Mouse (Mus musculus) heart, embryonic 14.5 days (tissue): ENCODE data around the gene Gm3115. TPM values are rescaled to one million over a fixed set of nuclear protein-coding genes. Genes with fewer than 3 reads are reported as not detected.
"Not testable (repeated sequence)": the region's sequence is repeated elsewhere in the genome, so short reads cannot be mapped to it uniquely, and the experiment has no call there.

Experiments used
- ATAC-seq: fragments of 200-750 bp; cut with Nextera tagmentation; 2 replicates; pipeline ENCODE4 v1.8.0; 2017; ENCODE audit warnings: low read depth, moderate TSS enrichment; ENCODE audit not compliant: insufficient number of reproducible peaks, insufficient read depth, low FRiP score
- H3K27ac ChIP-seq, 2 experiments: fragments of 200-500 bp in 1 of 2; fragments of 300-500 bp in 1 of 2; sonication (generic) in 1 of 2; replicated peaks in 1 of 2; 2 replicates each; pipeline ENCODE4 v1.5.1; 2012 to 2014; ENCODE audit warnings: low read depth in 2 of 2, low read length in 2 of 2, control low read depth in 1 of 2, mild to moderate bottlenecking in 1 of 2, mixed read lengths in 1 of 2; ENCODE audit not compliant: control insufficient read depth in 1 of 2, insufficient read depth in 1 of 2
- H3K27me3 ChIP-seq: fragments of 300-500 bp; sonication (generic); 2 replicates; pipeline ENCODE4 v1.6.1; 2014; ENCODE audit warnings: mild to moderate bottlenecking, low read length, control low read depth; ENCODE audit not compliant: control insufficient read depth, insufficient read depth
- H3K36me3 ChIP-seq: fragments of 300-500 bp; sonication (generic); 2 replicates; pipeline ENCODE4 v1.6.1; 2014; ENCODE audit warnings: mild to moderate bottlenecking, control low read depth, low read length, mixed read lengths; ENCODE audit not compliant: control insufficient read depth, insufficient read depth
- H3K4me1 ChIP-seq, 2 experiments: fragments of 200-500 bp in 1 of 2; fragments of 300-500 bp in 1 of 2; sonication (generic) in 1 of 2; 2 replicates each; pipeline ENCODE4 v1.6.1; 2012 to 2014; ENCODE audit warnings: low read length in 2 of 2, control low read depth in 1 of 2, mixed read lengths in 1 of 2; ENCODE audit not compliant: control insufficient read depth in 2 of 2, insufficient read depth in 2 of 2
- H3K4me2 ChIP-seq: fragments of 300-500 bp; sonication (generic); 2 replicates; pipeline ENCODE4 v1.6.1; 2014; ENCODE audit warnings: mild to moderate bottlenecking, low read length
- H3K4me3 ChIP-seq, 2 experiments: fragments of 200-500 bp in 1 of 2; fragments of 300-500 bp in 1 of 2; sonication (generic) in 1 of 2; 2 replicates each; pipeline ENCODE4 v1.5.1; 2012 to 2014; ENCODE audit warnings: low read length in 2 of 2, mild to moderate bottlenecking in 2 of 2, control low read depth in 1 of 2, low read depth in 1 of 2, moderate library complexity in 1 of 2; ENCODE audit not compliant: control insufficient read depth in 1 of 2, insufficient read depth in 1 of 2
- H3K9ac ChIP-seq: fragments of 300-500 bp; sonication (generic); 2 replicates; pipeline ENCODE4 v1.6.1; 2014; ENCODE audit warnings: mild to moderate bottlenecking, low read length
- H3K9me3 ChIP-seq: fragments of 300-500 bp; sonication (generic); 2 replicates; pipeline ENCODE4 v1.6.1; 2016; ENCODE audit warnings: low read length, control low read depth; ENCODE audit not compliant: control insufficient read depth
- WGBS: fragments of 180-500 bp; shearing (Covaris S2); extraction: QIAGEN DNeasy Blood & Tissue Kit; methylation state at CpG from one replicate; pipeline ENCODE4 v1.1.7; 2014; 5-methylcytosine and 5-hydroxymethylcytosine counted together
- polyA plus RNA-seq: library from polyadenylated mRNA; unstranded; fragments of >200 nt; fragmentation: Nextera tagmentation; extraction: Ambion mirVana; gene quantifications from 2 replicates; pipeline ENCODE4 v1.2.1, GENCODE M21; 2014

Gm3115 gene
- polyA plus RNA-seq, result not detected in 2 replicates

DNA sequence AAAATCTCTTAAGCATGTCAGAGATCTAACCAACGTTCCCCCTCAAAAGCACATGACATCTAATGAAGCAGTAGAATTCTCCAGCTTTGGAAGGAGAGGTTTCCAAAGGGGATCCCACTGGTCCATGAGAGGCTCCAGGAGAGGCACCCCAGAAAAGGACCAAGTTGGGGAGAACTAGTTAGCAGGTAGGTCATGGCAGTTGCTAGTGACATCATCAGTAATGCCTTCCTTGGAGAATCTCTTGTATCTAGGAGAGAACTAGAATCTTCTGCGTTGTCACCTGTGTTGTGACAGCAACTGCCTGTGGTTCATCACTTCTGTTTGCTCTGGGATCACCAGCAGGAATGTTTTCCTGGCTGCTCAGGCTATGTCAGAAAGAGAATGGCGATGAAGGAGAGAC, at the start of gene Gm3115:
Gene Gm3115, plus strand, starts transcription at position 301 of the 400 bp plus-strand sequence.
- not testable (repeated sequence) for H3K4me2 ChIP-seq, H3K36me3 ChIP-seq, H3K4me3 ChIP-seq, ATAC-seq, H3K9me3 ChIP-seq, H3K27ac ChIP-seq, H3K27me3 ChIP-seq, H3K4me1 ChIP-seq, H3K9ac ChIP-seq
- 60% methylated on average over 3 of the region's 3 CpGs for WGBS

DNA sequence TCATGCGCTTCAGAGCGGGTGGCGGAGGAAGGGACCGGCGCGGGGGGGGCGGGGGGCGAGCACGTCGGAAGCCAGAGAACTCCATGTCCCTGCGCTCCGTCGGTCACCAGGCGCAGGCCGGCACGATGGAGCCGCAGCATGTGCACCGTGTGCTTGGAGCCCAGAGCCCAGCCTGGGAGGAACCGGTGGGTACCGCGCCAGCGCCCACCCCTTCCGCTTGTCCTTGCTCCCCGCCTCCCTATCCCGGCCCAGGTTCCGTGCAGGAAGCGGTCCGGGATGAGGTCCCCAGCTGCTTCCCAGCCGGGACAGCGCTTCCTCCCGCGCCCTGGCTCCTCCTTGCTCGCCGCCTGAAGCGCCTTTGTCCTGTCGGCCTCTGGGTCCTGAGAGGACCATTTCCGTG, 26.5 kb downstream of the Gm3115 start, which contains the start of gene Gm8108:
Gene Gm8108, plus strand, starts transcription at position 101 of the 400 bp plus-strand sequence.
- Histone ChIP-seq H3K4me3 (peak within 1 kb of the TSS; percentile 26 to 38), H3K4me2 (peak within 1 kb of the TSS; percentile 59)
- ATAC-seq, H3K27ac ChIP-seq, H3K27me3 ChIP-seq, H3K4me1 ChIP-seq, H3K36me3 ChIP-seq, H3K9ac ChIP-seq, H3K9me3 ChIP-seq: not testable (repeated sequence)
- 7% methylated on average over 28 of the region's 37 CpGs for WGBS

DNA sequence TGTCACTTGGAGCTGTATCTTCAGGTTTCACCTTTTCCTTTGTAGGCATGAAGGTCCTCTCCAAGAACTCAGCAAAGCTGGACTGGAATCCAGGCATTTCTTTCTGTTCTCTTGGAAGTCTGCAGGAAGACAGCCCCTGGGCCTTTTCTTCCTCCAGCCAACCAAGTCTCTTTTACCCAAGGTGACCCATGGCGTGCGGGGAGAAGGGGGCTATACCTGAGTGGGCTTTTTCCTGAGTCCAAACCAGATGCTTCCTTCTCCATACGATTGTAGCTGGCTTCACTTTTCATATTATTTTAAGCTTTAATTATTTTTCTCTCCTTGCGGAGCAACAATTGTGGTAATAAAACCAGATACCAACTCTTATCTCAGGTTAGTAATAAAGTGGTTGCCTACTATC, 57.7 kb downstream of the Gm3115 start:
- ATAC-seq, H3K9me3 ChIP-seq, H3K27me3 ChIP-seq, H3K4me1 ChIP-seq, H3K4me3 ChIP-seq, H3K27ac ChIP-seq, H3K9ac ChIP-seq, H3K36me3 ChIP-seq, H3K4me2 ChIP-seq: not testable (repeated sequence)
- WGBS, result 94% methylated on average over 4 of the region's 4 CpGs

Other genes starting within 250 kb of the Gm3115 start
- gene Gm3033, start 237.9 kb upstream of the Gm3115 start, polyA plus RNA-seq, result not detected in 2 replicates
- gene Gm2916, start 199.9 kb upstream of the Gm3115 start, polyA plus RNA-seq, result 0.22 and 0.65 TPM in 2 replicates
- not detected in 2 replicates for gene Gm3029, start 152.4 kb upstream of the Gm3115 start, polyA plus RNA-seq
- gene Gm3095, start 120.6 kb upstream of the Gm3115 start, polyA plus RNA-seq, result 0.27 and 0.96 TPM in 2 replicates
- not detected in 2 replicates for gene Gm3099, start 85.7 kb upstream of the Gm3115 start, polyA plus RNA-seq
- 0.54 and 1.6 TPM in 2 replicates for gene Gm5796, start 60.2 kb upstream of the Gm3115 start, polyA plus RNA-seq
- 3.4 TPM in 1 of 2 replicates, not detected in the other for gene Gm8108, start 26.4 kb downstream of the Gm3115 start, polyA plus RNA-seq
- not detected in 2 replicates for gene Gm3127, start 80.9 kb downstream of the Gm3115 start, polyA plus RNA-seq
- 0.26 and 0.27 TPM in 2 replicates for gene Gm2974, start 98.5 kb downstream of the Gm3115 start, polyA plus RNA-seq
- gene Gm3138, start 165.5 kb downstream of the Gm3115 start, polyA plus RNA-seq, result not detected in 2 replicates
- gene Gm3149, start 233.2 kb downstream of the Gm3115 start, polyA plus RNA-seq, result not detected in 2 replicates